Mouse (Mus musculus): Measurements from ENCODE around the gene Arnt2.

DNA sequence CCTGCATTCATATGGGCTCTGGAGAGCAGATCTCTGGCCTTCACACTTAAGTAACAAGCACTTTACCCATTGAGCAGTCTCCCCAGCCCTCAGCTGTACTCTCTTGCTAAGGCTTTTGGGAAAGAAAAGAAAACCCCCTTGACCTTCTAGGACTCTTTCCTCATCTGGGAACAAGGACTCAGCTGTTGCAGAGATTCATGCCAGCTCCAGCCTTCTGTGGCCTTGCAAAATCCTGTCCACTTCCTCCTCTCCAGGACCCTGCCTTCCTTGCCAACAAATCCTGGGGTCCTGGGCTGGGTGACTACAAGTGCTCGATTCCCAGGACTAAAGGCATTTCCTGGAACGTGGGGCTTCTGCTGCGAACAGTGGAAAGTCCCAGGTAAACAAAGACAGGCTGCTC lies 169.6 kb downstream of the Arnt2 start:
- TF ChIP-seq CTCF (IDR thresholded peaks at IDR 0.05; ENCODE audit: low read depth) (no peak), EP300 (IDR thresholded peaks at IDR 0.05; ENCODE audit: low read depth) (no peak)

Measured in liver, postnatal 0 days (tissue).